Mouse (Mus musculus): ENCODE measurements around the gene Dnajb4. TPM values are rescaled to one million over a fixed set of nuclear protein-coding genes. Genes with fewer than 3 reads are reported as not detected.

Dnajb4 gene
- total RNA-seq, 2 experiments from 2014 or later, result 11.2 to 12.3 TPM

GRCm38 (mm10) chr3:152178816-152179215 is 31.3 kb downstream of the Dnajb4 start:
- no peak for ATAC-seq (ENCODE audit: poor library complexity, severe bottlenecking)

- no peak for ATAC-seq (ENCODE audit: poor library complexity, severe bottlenecking)
These were observed 37.7 kb downstream of the Dnajb4 start for GRCm38 (mm10) chr3:152172322-152172935.

- no peak for ATAC-seq (ENCODE audit: poor library complexity, severe bottlenecking)
These were observed 38.2 kb downstream of the Dnajb4 start for GRCm38 (mm10) chr3:152171862-152172261.

GRCm38 (mm10) chr3:152171236-152171635 is 38.9 kb downstream of the Dnajb4 start:
- ATAC-seq (ENCODE audit: poor library complexity, severe bottlenecking), result no peak

GRCm38 (mm10) chr3:152170407-152170806 is 39.7 kb downstream of the Dnajb4 start:
- ATAC-seq (ENCODE audit: poor library complexity, severe bottlenecking), result no peak

- no peak for ATAC-seq (ENCODE audit: poor library complexity, severe bottlenecking)
These were observed 42.1 kb downstream of the Dnajb4 start for GRCm38 (mm10) chr3:152168007-152168406.

GRCm38 (mm10) chr3:152166699-152167451 is 43.2 kb downstream of the Dnajb4 start:
- no peak for ATAC-seq (ENCODE audit: poor library complexity, severe bottlenecking)

- ATAC-seq (ENCODE audit: poor library complexity, severe bottlenecking), result no peak
These were observed 44.0 kb downstream of the Dnajb4 start, which contains the start of gene Gipc2 for GRCm38 (mm10) chr3:152166099-152166423. Gipc2 (minus strand) TSS chr3:152166230.

GRCm38 (mm10) chr3:152165351-152166098 is 44.6 kb downstream of the Dnajb4 start:
- ATAC-seq (ENCODE audit: poor library complexity, severe bottlenecking), result peak; percentile 43; the same call in 1 of the 2 replicates

GRCm38 (mm10) chr3:152165014-152165350 is 45.1 kb downstream of the Dnajb4 start:
- no peak for ATAC-seq (ENCODE audit: poor library complexity, severe bottlenecking)

- ATAC-seq (ENCODE audit: poor library complexity, severe bottlenecking), result no peak
These were observed 46.8 kb downstream of the Dnajb4 start for GRCm38 (mm10) chr3:152163320-152163719.

- ATAC-seq (ENCODE audit: poor library complexity, severe bottlenecking), result no peak
These were observed 49.5 kb downstream of the Dnajb4 start for GRCm38 (mm10) chr3:152160607-152161006.

GRCm38 (mm10) chr3:152159321-152159720 is 50.8 kb downstream of the Dnajb4 start:
- no peak for ATAC-seq (ENCODE audit: poor library complexity, severe bottlenecking)

- no peak for ATAC-seq (ENCODE audit: poor library complexity, severe bottlenecking)
These were observed 51.5 kb downstream of the Dnajb4 start for GRCm38 (mm10) chr3:152158344-152159291.

GRCm38 (mm10) chr3:152156816-152157496 is 53.1 kb downstream of the Dnajb4 start:
- ATAC-seq (ENCODE audit: poor library complexity, severe bottlenecking), result no peak

GRCm38 (mm10) chr3:152155296-152155948 is 54.7 kb downstream of the Dnajb4 start:
- no peak for ATAC-seq (ENCODE audit: poor library complexity, severe bottlenecking)

GRCm38 (mm10) chr3:152154095-152154494 is 56.0 kb downstream of the Dnajb4 start:
- no peak for ATAC-seq (ENCODE audit: poor library complexity, severe bottlenecking)

- ATAC-seq (ENCODE audit: poor library complexity, severe bottlenecking), result no peak
These were observed 57.0 kb downstream of the Dnajb4 start for GRCm38 (mm10) chr3:152153152-152153551.

- 0 out of 2 replicates have a peak, but pooled peaks have one; percentile 6 for ATAC-seq (ENCODE audit: poor library complexity, severe bottlenecking)
These were observed 57.7 kb downstream of the Dnajb4 start for GRCm38 (mm10) chr3:152152483-152152804.

All from megakaryocyte, adult 5-6 weeks (primary cell).